Mouse (Mus musculus): Measurements from ENCODE around the gene Gper1. TPM values are rescaled to one million over a fixed set of nuclear protein-coding genes. Genes with fewer than 3 reads are reported as not detected.

Gper1 gene
- polyA plus RNA-seq, 1 experiment: 4.4 TPM

DNA sequence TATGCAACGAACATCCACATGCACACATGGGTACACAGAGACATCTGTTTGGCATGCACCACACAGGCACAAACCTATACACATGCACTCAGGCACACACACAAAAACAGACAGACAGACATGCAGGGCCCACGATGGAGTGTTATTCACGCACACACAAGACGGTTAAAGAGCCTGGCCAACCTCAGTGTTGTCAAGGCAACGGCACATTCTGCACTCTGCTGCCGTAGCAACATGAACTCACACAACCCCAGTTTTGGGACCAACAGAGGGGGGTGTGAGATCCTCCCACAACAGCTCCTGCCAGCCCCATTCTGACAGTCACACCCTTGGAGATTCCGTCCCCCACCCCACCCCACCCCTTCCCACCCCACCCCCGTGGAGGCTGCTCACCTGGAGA is 12.0 kb downstream of the Gper1 start:
- WGBS: 41% methylated on average over 8 of the region's 8 CpGs
- no peak for DNase-seq
- H3K4me3 ChIP-seq (replicated peaks; ENCODE audit: insufficient read depth, low read depth, low read length): no peak overlapping the region
- H3K4me1 ChIP-seq (ENCODE audit: control insufficient read depth, insufficient read depth, low read length): peaks cover 3% of the 10 kb centered on the region
- no peak for TF ChIP-seq CTCF (IDR thresholded peaks at IDR 0.05; ENCODE audit: borderline replicate concordance, insufficient read depth, low read depth, low read length)
- no peak for TF ChIP-seq POLR2A (IDR thresholded peaks at IDR 0.05; ENCODE audit: borderline replicate concordance, insufficient read depth, low read length)
- H3K27me3 ChIP-seq (ENCODE audit: control insufficient read depth, insufficient read depth, low read length): no peaks in the 10 kb centered on the region
- no peak overlapping the region for H3K27ac ChIP-seq (ENCODE audit: insufficient read depth, low read length)

DNA sequence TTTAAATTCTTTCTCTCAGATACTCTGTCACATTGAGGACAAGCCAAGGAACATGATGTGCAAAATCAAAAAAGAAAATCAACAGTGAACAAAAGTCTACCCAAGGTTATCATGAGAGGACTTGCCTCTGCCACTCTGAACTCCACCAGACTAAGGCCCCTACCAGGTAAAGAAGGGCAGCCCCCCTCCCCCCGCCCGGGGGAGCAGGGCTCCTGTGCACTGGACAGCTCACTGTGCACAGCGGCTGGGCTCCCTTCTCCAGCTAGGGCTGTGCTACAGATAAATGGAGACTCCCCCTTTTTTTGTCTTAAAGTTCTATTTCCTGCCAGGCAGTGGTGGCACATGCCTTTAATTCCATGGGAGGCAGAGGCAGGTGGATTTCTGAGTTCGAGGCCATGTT is 14.8 kb downstream of the Gper1 start:
- Histone ChIP-seq H3K4me3 (replicated peaks; ENCODE audit: insufficient read depth, low read depth, low read length) (no peak overlapping the region), H3K4me1 (ENCODE audit: control insufficient read depth, insufficient read depth, low read length) (peaks cover 23% of the 10 kb centered on the region), H3K27me3 (ENCODE audit: control insufficient read depth, insufficient read depth, low read length) (no peaks in the 10 kb centered on the region), H3K27ac (ENCODE audit: insufficient read depth, low read length) (no peak overlapping the region)
- DNase-seq: no peak
- 86% methylated on average over 4 of the region's 4 CpGs for WGBS
- TF ChIP-seq CTCF (IDR thresholded peaks at IDR 0.05; ENCODE audit: borderline replicate concordance, insufficient read depth, low read depth, low read length): no peak
- no peak for TF ChIP-seq POLR2A (IDR thresholded peaks at IDR 0.05; ENCODE audit: borderline replicate concordance, insufficient read depth, low read length)

DNA sequence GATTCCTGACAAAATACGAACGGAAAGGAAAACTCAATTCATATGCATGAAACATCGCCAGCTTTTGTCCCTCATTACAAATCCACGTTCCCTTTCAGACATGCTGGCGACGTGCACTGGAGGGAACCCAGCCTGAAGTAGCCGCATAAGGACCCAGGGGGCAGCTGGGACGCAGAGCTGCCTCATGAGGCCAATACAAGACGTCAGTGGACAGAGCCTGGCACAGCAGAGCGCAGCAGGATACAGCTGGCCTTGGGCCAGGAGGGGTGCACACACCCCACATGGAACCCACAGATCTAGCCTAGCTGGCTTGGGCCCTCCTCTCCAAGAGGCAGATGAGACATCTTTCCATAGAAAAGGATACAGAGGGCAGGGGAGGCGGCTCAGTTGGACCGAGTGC is 15.5 kb downstream of the Gper1 start:
- peaks cover 25% of the 10 kb centered on the region for H3K4me1 ChIP-seq (ENCODE audit: control insufficient read depth, insufficient read depth, low read length)

GRCm38 (mm10) chr5:139440451-139440850 is 17.5 kb downstream of the Gper1 start:
- no peak overlapping the region for H3K27ac ChIP-seq (ENCODE audit: insufficient read depth, low read length)
- WGBS: 28% methylated on average over 5 of the region's 5 CpGs
- H3K4me1 ChIP-seq (ENCODE audit: control insufficient read depth, insufficient read depth, low read length): peaks cover 25% of the 10 kb centered on the region
- H3K27me3 ChIP-seq (ENCODE audit: control insufficient read depth, insufficient read depth, low read length): no peaks in the 10 kb centered on the region
- TF ChIP-seq POLR2A (IDR thresholded peaks at IDR 0.05; ENCODE audit: borderline replicate concordance, insufficient read depth, low read length): no peak
- no peak for TF ChIP-seq CTCF (IDR thresholded peaks at IDR 0.05; ENCODE audit: borderline replicate concordance, insufficient read depth, low read depth, low read length)
- H3K4me3 ChIP-seq (replicated peaks; ENCODE audit: insufficient read depth, low read depth, low read length): no peak overlapping the region
- DNase-seq: peak; percentile 48 to 58

More for the DNA sequence above, 15.5 kb downstream of the Gper1 start:
- no peak overlapping the region for H3K4me3 ChIP-seq (replicated peaks; ENCODE audit: insufficient read depth, low read depth, low read length)
- no peaks in the 10 kb centered on the region for H3K27me3 ChIP-seq (ENCODE audit: control insufficient read depth, insufficient read depth, low read length)
- H3K27ac ChIP-seq (ENCODE audit: insufficient read depth, low read length): no peak overlapping the region
- no peak for TF ChIP-seq POLR2A (IDR thresholded peaks at IDR 0.05; ENCODE audit: borderline replicate concordance, insufficient read depth, low read length)
- TF ChIP-seq CTCF (IDR thresholded peaks at IDR 0.05; ENCODE audit: borderline replicate concordance, insufficient read depth, low read depth, low read length): no peak
- no peak for DNase-seq
- 63% methylated on average over 12 of the region's 12 CpGs for WGBS

DNA sequence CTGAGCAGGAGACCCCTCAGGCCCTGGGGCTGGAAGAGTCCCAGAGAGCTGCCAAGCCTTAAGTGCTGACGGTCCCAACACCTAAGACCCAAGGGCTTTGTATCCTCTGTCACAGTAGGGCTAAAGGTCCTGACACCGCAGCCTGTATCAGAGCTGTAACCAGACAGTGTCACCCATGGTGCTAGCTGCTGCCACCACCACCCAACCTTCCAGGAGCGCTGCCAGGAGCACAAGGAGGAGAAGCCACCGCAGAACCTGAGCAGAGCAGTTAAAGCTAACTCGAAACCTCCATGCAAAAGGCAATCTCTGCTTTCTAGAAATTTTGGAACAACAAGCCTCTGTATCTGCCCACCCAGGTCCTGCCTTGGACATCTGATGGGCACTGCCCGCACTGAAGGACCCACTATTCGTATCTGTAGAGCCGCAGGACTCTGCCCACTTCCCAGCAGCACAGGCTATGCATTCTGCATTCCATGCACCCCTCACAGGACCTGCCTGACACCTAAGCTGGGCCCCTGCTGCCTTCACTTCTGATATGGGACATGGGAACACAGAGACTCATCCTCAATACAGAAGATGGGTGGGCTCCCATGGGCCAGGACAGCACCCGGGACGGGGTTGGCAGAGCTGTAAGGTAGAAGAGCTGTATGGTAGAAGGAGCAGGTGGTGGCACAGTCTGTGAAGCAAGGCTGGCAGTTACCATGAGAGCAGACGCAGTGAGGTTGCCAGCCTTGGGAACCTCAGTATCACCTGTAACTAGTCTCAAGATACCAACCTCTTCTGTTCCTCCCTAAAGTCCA is 18.2 kb downstream of the Gper1 start:
- WGBS: 46% methylated on average over 11 of the region's 11 CpGs
- no peak overlapping the region for H3K27ac ChIP-seq (ENCODE audit: insufficient read depth, low read length)
- peak; percentile 52 to 58 for DNase-seq
- H3K27me3 ChIP-seq (ENCODE audit: control insufficient read depth, insufficient read depth, low read length): no peaks in the 10 kb centered on the region
- TF ChIP-seq CTCF (IDR thresholded peaks at IDR 0.05; ENCODE audit: borderline replicate concordance, insufficient read depth, low read depth, low read length): no peak
- TF ChIP-seq POLR2A (IDR thresholded peaks at IDR 0.05; ENCODE audit: borderline replicate concordance, insufficient read depth, low read length): no peak
- H3K4me3 ChIP-seq (replicated peaks; ENCODE audit: insufficient read depth, low read depth, low read length): no peak overlapping the region
- peaks cover 25% of the 10 kb centered on the region for H3K4me1 ChIP-seq (ENCODE audit: control insufficient read depth, insufficient read depth, low read length)

- peaks cover 25% of the 10 kb centered on the region for H3K4me1 ChIP-seq (ENCODE audit: control insufficient read depth, insufficient read depth, low read length)
- no peak overlapping the region for H3K4me3 ChIP-seq (replicated peaks; ENCODE audit: insufficient read depth, low read depth, low read length)
- no peaks in the 10 kb centered on the region for H3K27me3 ChIP-seq (ENCODE audit: control insufficient read depth, insufficient read depth, low read length)
- no peak for DNase-seq
- no peak overlapping the region for H3K27ac ChIP-seq (ENCODE audit: insufficient read depth, low read length)
- 72% methylated on average over 2 of the region's 2 CpGs for WGBS
- TF ChIP-seq CTCF (IDR thresholded peaks at IDR 0.05; ENCODE audit: borderline replicate concordance, insufficient read depth, low read depth, low read length) (no peak), POLR2A (IDR thresholded peaks at IDR 0.05; ENCODE audit: borderline replicate concordance, insufficient read depth, low read length) (no peak)
Measured at GRCm38 (mm10) chr5:139441726-139442018, 18.7 kb downstream of the Gper1 start.

- no peak overlapping the region for H3K27ac ChIP-seq (ENCODE audit: insufficient read depth, low read length)
- no peaks in the 10 kb centered on the region for H3K27me3 ChIP-seq (ENCODE audit: control insufficient read depth, insufficient read depth, low read length)
- H3K4me3 ChIP-seq (replicated peaks; ENCODE audit: insufficient read depth, low read depth, low read length): no peak overlapping the region
- no peak for TF ChIP-seq POLR2A (IDR thresholded peaks at IDR 0.05; ENCODE audit: borderline replicate concordance, insufficient read depth, low read length)
- no peak for TF ChIP-seq CTCF (IDR thresholded peaks at IDR 0.05; ENCODE audit: borderline replicate concordance, insufficient read depth, low read depth, low read length)
- peak; percentile 42 for DNase-seq
- H3K4me1 ChIP-seq (ENCODE audit: control insufficient read depth, insufficient read depth, low read length): peaks cover 25% of the 10 kb centered on the region
- WGBS: 21% methylated on average over 12 of the region's 12 CpGs
Measured at GRCm38 (mm10) chr5:139442428-139442827, 19.5 kb downstream of the Gper1 start.

GRCm38 (mm10) chr5:139442962-139443361 is 20.0 kb downstream of the Gper1 start:
- no peak for TF ChIP-seq POLR2A (IDR thresholded peaks at IDR 0.05; ENCODE audit: borderline replicate concordance, insufficient read depth, low read length)
- TF ChIP-seq CTCF (IDR thresholded peaks at IDR 0.05; ENCODE audit: borderline replicate concordance, insufficient read depth, low read depth, low read length): no peak
- H3K27me3 ChIP-seq (ENCODE audit: control insufficient read depth, insufficient read depth, low read length): no peaks in the 10 kb centered on the region
- H3K4me1 ChIP-seq (ENCODE audit: control insufficient read depth, insufficient read depth, low read length): peaks cover 25% of the 10 kb centered on the region
- WGBS: 79% methylated on average over 4 of the region's 4 CpGs
- H3K27ac ChIP-seq (ENCODE audit: insufficient read depth, low read length): no peak overlapping the region
- no peak for DNase-seq
- no peak overlapping the region for H3K4me3 ChIP-seq (replicated peaks; ENCODE audit: insufficient read depth, low read depth, low read length)
